Mouse (Mus musculus) forebrain, embryonic 14.5 days (tissue): ENCODE results near the gene Gm20388. TPM values are rescaled to one million over a fixed set of nuclear protein-coding genes. Genes with fewer than 3 reads are reported as not detected.

ENCODE experiments used
- ATAC-seq: fragments of 200-750 bp; cut with Nextera tagmentation; 2 replicates; pipeline ENCODE4 v1.8.0; 2017; ENCODE audit warnings: mild to moderate bottlenecking, moderate library complexity
- DNase-seq: peaks from one replicate; pipeline ENCODE4 v3.0.0-alpha.2; 2015; ENCODE audit warnings: low spot score
- H3K27ac ChIP-seq: fragments of 300-500 bp; sonication (generic); 2 replicates; pipeline ENCODE4 v1.5.1; 2014; ENCODE audit warnings: low read depth, mild to moderate bottlenecking, control low read depth, low read length, moderate library complexity
- H3K27me3 ChIP-seq: fragments of 300-500 bp; sonication (generic); replicated peaks from 2 replicates; pipeline ENCODE4 v1.6.1; 2014; ENCODE audit warnings: low read length, control low read depth, mixed read lengths; ENCODE audit not compliant: control insufficient read depth, insufficient read depth
- H3K36me3 ChIP-seq: fragments of 300-500 bp; sonication (generic); 2 replicates; pipeline ENCODE4 v1.6.1; 2014; ENCODE audit warnings: low read length, control low read depth; ENCODE audit not compliant: control insufficient read depth, insufficient read depth
- H3K4me1 ChIP-seq: fragments of 300-500 bp; sonication (generic); 2 replicates; pipeline ENCODE4 v1.6.1; 2014; ENCODE audit warnings: antibody characterized with exemption, low read length, control low read depth; ENCODE audit not compliant: control insufficient read depth, insufficient read depth
- H3K4me2 ChIP-seq: fragments of 300-500 bp; sonication (generic); 2 replicates; pipeline ENCODE4 v1.6.1; 2014; ENCODE audit warnings: mild to moderate bottlenecking, control low read depth, low read length
- H3K4me3 ChIP-seq: fragments of 300-500 bp; sonication (generic); 2 replicates; pipeline ENCODE4 v1.5.1; 2014; ENCODE audit warnings: low read depth, low read length, control low read depth
- H3K9ac ChIP-seq: fragments of 300-500 bp; sonication (generic); 2 replicates; pipeline ENCODE4 v1.6.1; 2014; ENCODE audit warnings: mild to moderate bottlenecking, low read length, control low read depth, moderate library complexity
- H3K9me3 ChIP-seq: fragments of 300-500 bp; sonication (generic); replicated peaks from 2 replicates; pipeline ENCODE4 v1.6.1; 2016; ENCODE audit warnings: low read length, control low read depth, mixed read lengths; ENCODE audit not compliant: control insufficient read depth
- WGBS: fragments of 180-500 bp; shearing (Covaris S2); extraction: QIAGEN DNeasy Blood & Tissue Kit; methylation state at CpG from one replicate; pipeline ENCODE4 v1.1.7; 2014; 5-methylcytosine and 5-hydroxymethylcytosine counted together
- polyA plus RNA-seq: library from polyadenylated mRNA; unstranded; fragments of >200 nt; fragmentation: Nextera tagmentation; extraction: Ambion mirVana; gene quantifications from 2 replicates; pipeline ENCODE4 v1.2.1, GENCODE M21; 2014

Gm20388 gene
- polyA plus RNA-seq, 1 experiment from 2014 or later = 7.4 TPM

- no peaks in the 10 kb centered on the region for H3K27me3 ChIP-seq
- no peaks in the 10 kb centered on the region for H3K36me3 ChIP-seq
- DNase-seq (no peak), ATAC-seq (no peak)
- no peak overlapping the region for H3K27ac ChIP-seq
- peaks cover 58% of the 10 kb centered on the region for H3K4me1 ChIP-seq
- no peak overlapping the region for H3K4me3 ChIP-seq
- H3K4me2 ChIP-seq = no peak overlapping the region
- peaks cover 3% of the 10 kb centered on the region; the same call in 1 of the 2 replicates for H3K9me3 ChIP-seq
- 94% methylated on average over 15 of the region's 15 CpGs for WGBS
- no peak overlapping the region for H3K9ac ChIP-seq
These were observed 525.1 kb downstream of the Gm20388 start for GRCm38 (mm10) chr8:120435781-120436180.

- no peak for DNase-seq
- Histone ChIP-seq H3K4me2 (no peak overlapping the region), H3K4me3 (no peak overlapping the region), H3K27ac (peak overlapping the region; percentile 21; the same call in 1 of the 2 replicates), H3K36me3 (no peaks in the 10 kb centered on the region), H3K9me3 (peaks cover 3% of the 10 kb centered on the region; the same call in 1 of the 2 replicates), H3K4me1 (peaks cover 66% of the 10 kb centered on the region), H3K9ac (no peak overlapping the region; the same call in 1 of the 2 replicates), H3K27me3 (no peaks in the 10 kb centered on the region)
- whole genome bisulfite sequencing = 67% methylated on average over 5 of the region's 5 CpGs
- no peak for ATAC-seq
These were observed 525.9 kb downstream of the Gm20388 start for GRCm38 (mm10) chr8:120436491-120437030.

- H3K4me3 ChIP-seq = no peak overlapping the region
- ATAC-seq (no peak), DNase-seq (no peak)
- H3K4me1 ChIP-seq = peaks cover 68% of the 10 kb centered on the region
- H3K27me3 ChIP-seq = no peaks in the 10 kb centered on the region
- WGBS = 89% methylated on average over 1 of the region's 1 CpGs
- H3K4me2 ChIP-seq = no peak overlapping the region
- no peak overlapping the region for H3K9ac ChIP-seq
- H3K36me3 ChIP-seq = no peaks in the 10 kb centered on the region
- peaks cover 3% of the 10 kb centered on the region; the same call in 1 of the 2 replicates for H3K9me3 ChIP-seq
- peak overlapping the region; percentile 74; the same call in 1 of the 2 replicates for H3K27ac ChIP-seq
These were observed 526.6 kb downstream of the Gm20388 start for GRCm38 (mm10) chr8:120437207-120437606.

- DNase-seq (peak; percentile 62), ATAC-seq (no peak; the same call in 1 of the 2 replicates)
- 26% methylated on average over 21 of the region's 21 CpGs for WGBS
- peaks cover 3% of the 10 kb centered on the region; the same call in 1 of the 2 replicates for H3K9me3 ChIP-seq
- 0 out of 2 replicates have a peak overlapping the region, but pooled peaks have one; percentile 32 for H3K9ac ChIP-seq
- no peaks in the 10 kb centered on the region for H3K36me3 ChIP-seq
- H3K27ac ChIP-seq = peak overlapping the region; percentile 74; the same call in 1 of the 2 replicates
- no peak overlapping the region for H3K4me3 ChIP-seq
- H3K4me2 ChIP-seq = no peak overlapping the region
- H3K27me3 ChIP-seq = no peaks in the 10 kb centered on the region
- peaks cover 67% of the 10 kb centered on the region for H3K4me1 ChIP-seq
These were observed 527.2 kb downstream of the Gm20388 start for GRCm38 (mm10) chr8:120437666-120438395.

- Histone ChIP-seq H3K4me3 (no peak overlapping the region), H3K27me3 (no peaks in the 10 kb centered on the region), H3K9ac (peak overlapping the region; percentile 17; the same call in 1 of the 2 replicates), H3K4me2 (peak overlapping the region; percentile 21), H3K9me3 (no peaks in the 10 kb centered on the region), H3K27ac (peak overlapping the region; percentile 74), H3K36me3 (no peaks in the 10 kb centered on the region), H3K4me1 (peaks cover 62% of the 10 kb centered on the region)
- ATAC-seq (peak; percentile 92), DNase-seq (peak; percentile 95)
- 2% methylated on average over 19 of the region's 19 CpGs for whole genome bisulfite sequencing
These were observed 528.7 kb downstream of the Gm20388 start for GRCm38 (mm10) chr8:120439309-120439708.

GRCm38 (mm10) chr8:120440739-120441138 is 530.1 kb downstream of the Gm20388 start:
- peak overlapping the region; percentile 74; the same call in 1 of the 2 replicates for H3K27ac ChIP-seq
- DNase-seq (no peak), ATAC-seq (no peak)
- no peaks in the 10 kb centered on the region for H3K36me3 ChIP-seq
- H3K27me3 ChIP-seq = no peaks in the 10 kb centered on the region
- H3K4me2 ChIP-seq = no peak overlapping the region
- no peak overlapping the region for H3K9ac ChIP-seq
- peaks cover 62% of the 10 kb centered on the region for H3K4me1 ChIP-seq
- no peaks in the 10 kb centered on the region for H3K9me3 ChIP-seq
- 48% methylated on average over 12 of the region's 12 CpGs for WGBS
- no peak overlapping the region for H3K4me3 ChIP-seq

DNA sequence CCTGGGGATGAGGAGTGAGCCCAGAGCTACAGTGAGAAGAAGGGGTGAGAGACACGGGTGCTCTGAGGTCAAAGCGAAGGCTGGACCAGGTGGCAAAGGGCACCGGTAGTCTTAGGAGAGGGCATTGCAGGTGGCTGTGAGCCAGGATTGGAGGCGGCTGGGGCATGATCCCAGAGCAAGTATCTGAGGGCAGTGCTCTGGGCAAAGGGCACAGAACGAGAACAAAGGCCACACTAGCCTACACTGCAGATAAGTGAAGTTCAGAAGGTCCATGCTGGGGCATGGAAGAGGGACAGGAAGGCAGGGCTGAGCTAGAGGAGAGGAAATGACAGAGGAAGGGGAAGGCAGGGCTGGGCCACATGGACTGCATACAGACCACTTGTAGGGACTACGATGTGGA is 531.0 kb downstream of the Gm20388 start:
- Histone ChIP-seq H3K27ac (no peak overlapping the region), H3K36me3 (no peaks in the 10 kb centered on the region), H3K9me3 (no peaks in the 10 kb centered on the region), H3K4me1 (peaks cover 58% of the 10 kb centered on the region), H3K4me3 (no peak overlapping the region), H3K27me3 (no peaks in the 10 kb centered on the region), H3K4me2 (no peak overlapping the region), H3K9ac (no peak overlapping the region)
- no peak for DNase-seq
- 85% methylated on average over 6 of the region's 6 CpGs for WGBS
- ATAC-seq = no peak

DNA sequence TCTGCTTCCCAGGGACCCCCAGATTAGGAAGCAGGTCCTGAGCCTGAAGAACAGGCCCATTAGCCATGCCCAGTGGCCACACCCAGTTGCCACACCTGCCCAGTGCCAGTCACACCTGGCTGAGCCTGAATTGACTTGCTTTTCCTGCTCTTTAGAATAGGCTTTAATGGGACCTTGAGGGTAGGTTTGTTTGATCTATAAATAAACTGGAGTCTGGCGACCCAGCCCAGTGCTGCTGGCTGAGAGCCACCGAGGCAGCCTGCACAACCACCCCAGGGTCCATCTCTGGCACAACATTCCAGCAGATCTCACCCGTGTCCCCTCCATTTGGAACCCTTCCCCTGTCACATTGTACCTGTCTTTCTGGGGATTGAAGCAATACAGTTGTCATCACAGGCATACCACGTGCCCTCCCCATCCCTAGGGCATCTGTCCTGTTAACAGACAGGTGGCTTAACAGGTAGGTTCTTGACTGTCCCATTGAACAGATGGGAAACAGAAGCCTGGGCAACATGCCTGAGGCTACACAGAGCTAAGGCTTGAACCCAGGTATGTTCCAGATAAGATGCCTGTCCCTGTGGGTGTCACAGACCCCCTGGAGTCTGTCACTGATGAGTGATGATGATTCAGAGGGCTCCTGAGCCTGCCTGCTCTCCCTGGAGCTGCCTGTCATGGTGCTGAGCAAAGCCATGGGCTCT is 531.8 kb downstream of the Gm20388 start:
- no peak overlapping the region for H3K27ac ChIP-seq
- H3K9me3 ChIP-seq = no peaks in the 10 kb centered on the region
- no peaks in the 10 kb centered on the region for H3K27me3 ChIP-seq
- H3K4me2 ChIP-seq = no peak overlapping the region
- no peak for ATAC-seq
- H3K4me1 ChIP-seq = peaks cover 50% of the 10 kb centered on the region
- no peak overlapping the region for H3K9ac ChIP-seq
- DNase-seq = no peak
- no peaks in the 10 kb centered on the region for H3K36me3 ChIP-seq
- no peak overlapping the region for H3K4me3 ChIP-seq
- WGBS = 58% methylated on average over 4 of the region's 4 CpGs
